Mouse (Mus musculus): ENCODE measurements around the gene Usp17le.
"Not testable (repeated sequence)": the region's sequence is repeated elsewhere in the genome, so short reads cannot be mapped to it uniquely, and the experiment has no call there.

The Usp17le gene

DNA sequence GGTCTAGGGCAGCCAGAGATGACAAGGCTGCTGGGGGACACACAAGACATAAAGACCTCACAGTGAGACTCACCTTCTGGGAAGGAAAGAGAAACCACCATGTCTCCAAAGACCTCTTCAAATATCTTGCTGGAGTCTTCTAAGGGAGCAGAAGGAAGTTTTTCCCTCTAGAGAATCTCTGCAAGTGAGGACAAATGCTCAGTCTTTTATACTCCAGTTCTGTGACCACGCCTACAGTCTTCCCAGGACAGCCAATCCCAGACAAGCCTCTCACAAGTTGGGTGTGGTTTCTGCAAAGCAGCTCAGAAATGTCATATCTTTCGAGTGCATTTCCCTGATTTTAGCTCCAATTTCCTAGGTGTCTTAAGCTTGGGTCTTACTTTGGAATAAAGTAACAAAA is at the start of gene Usp17le:
Gene Usp17le, minus strand, starts transcription at position 101 of the 400 bp plus-strand sequence.
- DNase-seq (ENCODE audit: low spot score in 2 of 2), result not testable (repeated sequence)

DNA sequence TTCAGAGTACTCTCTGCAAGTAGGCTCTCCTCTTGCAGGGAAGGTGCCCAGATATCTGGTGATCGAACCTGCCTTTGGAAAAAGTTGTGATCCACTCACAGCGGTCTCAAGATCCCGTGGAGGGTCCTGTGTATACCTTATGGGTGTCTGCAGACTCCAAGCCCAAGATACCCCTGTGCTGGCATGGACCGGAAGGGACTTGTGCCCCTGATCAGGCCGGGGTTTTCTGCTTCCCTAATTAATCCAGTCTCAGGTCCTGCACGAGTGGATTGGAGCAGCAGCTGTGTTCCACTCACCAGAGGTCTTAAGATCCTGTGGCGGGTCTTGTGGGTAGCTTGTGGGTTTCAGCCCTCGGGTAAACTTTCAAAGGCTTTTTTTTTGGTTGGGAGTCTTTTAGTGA is 33.1 kb upstream of the Usp17le start:
- not testable (repeated sequence) for DNase-seq (ENCODE audit: low spot score in 2 of 2)

DNA sequence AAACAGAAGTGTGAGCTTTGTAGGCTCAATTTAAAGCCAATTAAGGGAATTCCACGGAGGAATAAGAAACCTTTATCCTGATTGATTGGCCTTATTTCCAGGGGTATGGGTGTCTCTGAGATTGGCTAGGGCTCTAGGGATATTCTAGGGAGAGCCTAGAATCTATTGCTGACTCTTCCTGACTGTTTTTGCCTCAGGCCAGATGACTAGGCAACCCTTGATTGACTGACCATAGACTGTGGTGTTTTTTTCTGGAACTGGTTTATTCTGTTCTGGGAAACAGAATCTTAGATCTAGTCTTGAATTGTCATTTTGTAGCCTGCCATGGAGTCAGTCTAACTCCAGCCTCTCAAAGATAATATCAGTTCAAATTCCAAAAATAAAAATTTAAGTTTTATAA is 13.5 kb upstream of the Usp17le start:
- no peak for DNase-seq (ENCODE audit: low spot score in 2 of 2)
